ENCODE assay signal across 26 mouse cellular contexts in genomic region chr6:126823087-126823486, GRCm38 (mm10). TPM values are rescaled to one million over a fixed set of nuclear protein-coding genes. Genes with fewer than 3 reads are reported as not detected.
A peak's percentile ranks its signal among the peaks of the same experiment; 100 is the strongest.
DNase-seq lines count a peak whose midpoint lies in the region; ATAC-seq and TF ChIP-seq lines count a peak whose summit lies in the region.
"Had no signal": no experiment of that assay in that cellular context is flagged by ENCODE, and none has a peak within 500 bp of the region (broad histone marks: within the 10 kb centered on the region; RNA-seq: fewer than 3 reads in every experiment).

No protein-coding gene starts in this region.

- ATAC-seq in stomach, postnatal 0 days (ENCODE audit: low FRiP score, low TSS enrichment): no peak
- ATAC-seq: CD4-positive, CD25-positive, alpha-beta regulatory T cell, adult 4 months; inflammation-experienced regulatory T-cells, adult 6 months; liver, embryonic 12.5 days had no signal

- no peak for TF ChIP-seq CTCF in stomach, postnatal 0 days (IDR thresholded peaks at IDR 0.05; ENCODE audit: low read depth)
- no peak for TF ChIP-seq CTCF in lung, adult 2 months (IDR thresholded peaks at IDR 0.05; ENCODE audit: insufficient read depth, low read length)

- H3K27me3 ChIP-seq in stomach, postnatal 0 days (ENCODE audit: control insufficient read depth, insufficient read depth, low read length): no peaks in the 10 kb centered on the region
- H3K27me3 ChIP-seq: hindbrain, embryonic 12.5 days; liver, embryonic 12.5 days; lung, embryonic 15.5 days; midbrain, embryonic 12.5 days had no signal

- H3K36me3 ChIP-seq in stomach, postnatal 0 days (ENCODE audit: control insufficient read depth, insufficient read depth, low read length): peaks cover 37% of the 10 kb centered on the region

- peak; percentile 24 for DNase-seq in layer of hippocampus, adult 11-12 months (ENCODE audit: low spot score)
- DNase-seq in layer of hippocampus, postnatal 10 days (ENCODE audit: low spot score in 2 of 2): no peak
- peak; percentile 57 to 78 for DNase-seq in right cerebral cortex, postnatal 10 days (ENCODE audit: low spot score in 2 of 2)
- no peak for DNase-seq in right cerebral cortex, postnatal 25 days
- peak; percentile 26 to 50 for DNase-seq in frontal cortex, postnatal 36 days (ENCODE audit: low spot score in 2 of 2)
- no peak for DNase-seq in stomach, postnatal 0 days (ENCODE audit: low spot score)
- no peak for DNase-seq in lung, adult 2 months
- DNase-seq: adrenal gland, adult 8-10 months; cerebellum, adult 9-10 months; gastrocnemius, postnatal 25 days; heart, postnatal 10 days; kidney, adult 9 months; kidney, postnatal 36 days; spleen, adult 18-20 months had no signal

- H3K4me3 ChIP-seq in stomach, postnatal 0 days (ENCODE audit: low read depth, low read length): no peak overlapping the region
- H3K4me3 ChIP-seq in lung, adult 2 months (replicated peaks; ENCODE audit: extremely low read depth, low read depth, low read length): no peak overlapping the region
- H3K4me3 ChIP-seq: heart, embryonic 10.5 days; hindbrain, embryonic 12.5 days; liver, embryonic 12.5 days; lung, embryonic 15.5 days; midbrain, embryonic 12.5 days had no signal

- no peaks in the 10 kb centered on the region for H3K4me1 ChIP-seq in stomach, postnatal 0 days (replicated peaks; ENCODE audit: control insufficient read depth, insufficient read depth)
- H3K4me1 ChIP-seq in lung, adult 2 months (ENCODE audit: control insufficient read depth, insufficient read depth, low read length): no peaks in the 10 kb centered on the region
- H3K4me1 ChIP-seq: heart, embryonic 10.5 days; hindbrain, embryonic 12.5 days; liver, embryonic 12.5 days; lung, embryonic 15.5 days; midbrain, embryonic 12.5 days had no signal

- no peak for TF ChIP-seq EP300 in stomach, postnatal 0 days (optimal IDR thresholded peaks at IDR 0.05)

- no peaks in the 10 kb centered on the region for H3K9me3 ChIP-seq in stomach, postnatal 0 days (ENCODE audit: control insufficient read depth, low read length)
- H3K9me3 ChIP-seq: G1E; heart, embryonic 10.5 days; hindbrain, embryonic 12.5 days; liver, embryonic 12.5 days; lung, embryonic 15.5 days; midbrain, embryonic 12.5 days had no signal

- TF ChIP-seq POLR2A in lung, adult 2 months (IDR thresholded peaks at IDR 0.05; ENCODE audit: borderline replicate concordance, extremely low read depth, low read depth, low read length): no peak

- H3K27ac ChIP-seq in stomach, postnatal 0 days (replicated peaks): no peak overlapping the region
- H3K27ac ChIP-seq: heart, embryonic 10.5 days; hindbrain, embryonic 12.5 days; liver, embryonic 12.5 days; lung, embryonic 15.5 days; macrophage; midbrain, embryonic 12.5 days had no signal

- H3K9ac ChIP-seq in stomach, postnatal 0 days (ENCODE audit: low read length): no peak overlapping the region
- H3K9ac ChIP-seq: hindbrain, embryonic 12.5 days; liver, embryonic 12.5 days; lung, embryonic 15.5 days; midbrain, embryonic 12.5 days had no signal

- 85% methylated on average over 3 of the region's 3 CpGs for WGBS in stomach, postnatal 0 days
- WGBS in lung, adult 2 months: 77% methylated on average over 3 of the region's 3 CpGs

- H3K4me2 ChIP-seq in stomach, postnatal 0 days (replicated peaks; ENCODE audit: low read depth): no peak overlapping the region
- H3K4me2 ChIP-seq: hindbrain, embryonic 12.5 days; liver, embryonic 12.5 days; lung, embryonic 15.5 days; midbrain, embryonic 12.5 days had no signal

RNA-seq across cellular contexts. Expression of gene Ndufa9, which starts 25.8 kb away (rescaled TPM):
- total RNA-seq in layer of hippocampus, postnatal 10 days (2021): 100 to 1,000 TPM; 141 to 150 TPM
- polyA plus RNA-seq in stomach, postnatal 0 days (2015; fragmentation: Nextera tagmentation; extraction: Ambion mirVana): 233 and 234 TPM in 2 replicates
- polyA plus RNA-seq in lung, adult 2 months (2012; rRNA removed): 46.2 and 69.8 TPM in 2 replicates

RNA-seq across cellular contexts. Expression of gene Akap3, which starts 29.8 kb away (rescaled TPM):
- total RNA-seq in layer of hippocampus, postnatal 10 days (2021): under 1 TPM in 1 of 2 experiments, not detected in 1; 0.18 TPM
- polyA plus RNA-seq in stomach, postnatal 0 days (2015; fragmentation: Nextera tagmentation; extraction: Ambion mirVana): not detected in 2 replicates
- polyA plus RNA-seq in lung, adult 2 months (2012; rRNA removed): not detected in 2 replicates
- total RNA-seq: adrenal gland, adult 8-10 months; gastrocnemius, postnatal 25 days; heart, postnatal 10 days had no signal
- polyA plus RNA-seq: CD4-positive, CD25-positive, alpha-beta regulatory T cell, adult 4 months; embryonic facial prominence, embryonic 14.5 days; G1E; heart, embryonic 10.5 days; hindbrain, embryonic 12.5 days; inflammation-experienced regulatory T-cells, adult 6 months; limb, embryonic 11.5 days; liver, embryonic 12.5 days; lung, embryonic 15.5 days; stomach, embryonic 14.5 days had no signal

Comparison
In these comparisons a context has a peak if more than half of its experiments do, and no peak if none do; other contexts are left out.
1. DNase-seq: peak in layer of hippocampus, adult 11-12 months (single experiment), right cerebral cortex, postnatal 10 days (2 of 2) and frontal cortex, postnatal 36 days (2 of 2); none in layer of hippocampus, postnatal 10 days (0 of 2), right cerebral cortex, postnatal 25 days (single experiment), stomach, postnatal 0 days (single experiment) and lung, adult 2 months (single experiment).